Comparison of ENCODE assay signal across 16 mouse cellular contexts in the genomic region with DNA sequence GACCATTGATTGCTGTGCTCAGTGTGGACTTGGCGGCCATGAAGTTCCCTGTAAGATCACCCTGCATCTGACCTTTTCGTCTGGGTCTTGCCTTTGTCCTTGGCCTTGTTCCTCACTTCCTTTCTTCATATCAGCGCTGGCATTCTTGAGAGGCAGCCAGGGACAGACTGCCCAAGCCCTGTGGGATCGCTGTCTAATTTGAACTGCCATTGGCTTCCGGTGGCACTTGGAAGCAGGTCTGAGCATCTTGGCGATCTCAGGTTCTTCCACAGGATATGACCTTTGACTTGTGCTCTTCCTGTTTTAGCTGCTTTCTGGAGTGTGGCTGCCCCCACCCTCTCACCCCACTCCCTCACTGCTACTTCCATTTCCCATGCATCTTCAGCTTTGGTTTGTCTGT.
DNase-seq lines count a peak whose midpoint lies in the region; ATAC-seq and TF ChIP-seq lines count a peak whose summit lies in the region.
"Had no signal": no experiment of that assay in that cellular context is flagged by ENCODE, and none has a peak within 500 bp of the region (broad histone marks: within the 10 kb centered on the region; RNA-seq: fewer than 3 reads in every experiment).

No protein-coding gene starts in this region.

- H3K4me2 ChIP-seq in kidney, embryonic 16.5 days (replicated peaks; ENCODE audit: low read depth, low read length): no peak overlapping the region
- no peak overlapping the region for H3K4me2 ChIP-seq in forebrain, embryonic 12.5 days
- H3K4me2 ChIP-seq: embryonic facial prominence, embryonic 12.5 days; forebrain, embryonic 15.5 days; hindbrain, embryonic 12.5 days; limb, embryonic 15.5 days; neural tube, embryonic 12.5 days had no signal

- DNase-seq in kidney, adult 2 months: peak; percentile 90
- peak; percentile 77 for DNase-seq in gastrocnemius, postnatal 25 days
- peak; percentile 66 to 89 for DNase-seq in kidney, postnatal 25 days
- no peak for DNase-seq in right cerebral cortex, postnatal 10 days (ENCODE audit: low spot score in 2 of 2)
- DNase-seq in layer of hippocampus, adult 9-10 months (ENCODE audit: low spot score): no peak
- DNase-seq: right cerebral cortex, postnatal 25 days had no signal

- H3K27ac ChIP-seq in kidney, adult 2 months (ENCODE audit: insufficient read depth, low read depth, low read length): peak overlapping the region; percentile 27; the same call in 1 of the 2 replicates
- no peak overlapping the region for H3K27ac ChIP-seq in kidney, embryonic 16.5 days (ENCODE audit: low read length)
- no peak overlapping the region for H3K27ac ChIP-seq in forebrain, embryonic 12.5 days
- H3K27ac ChIP-seq: embryonic facial prominence, embryonic 12.5 days; forebrain, embryonic 15.5 days; hindbrain, embryonic 12.5 days; layer of hippocampus, adult 2 months; limb, embryonic 15.5 days; neural tube, embryonic 12.5 days; stomach, postnatal 0 days had no signal

- H3K4me3 ChIP-seq in kidney, adult 2 months (ENCODE audit: insufficient read depth, low read depth, low read length): no peak overlapping the region
- no peak overlapping the region for H3K4me3 ChIP-seq in kidney, embryonic 16.5 days (ENCODE audit: low read length)
- H3K4me3 ChIP-seq in forebrain, embryonic 12.5 days (replicated peaks): no peak overlapping the region
- H3K4me3 ChIP-seq: embryonic facial prominence, embryonic 12.5 days; forebrain, embryonic 15.5 days; hindbrain, embryonic 12.5 days; layer of hippocampus, adult 2 months; limb, embryonic 15.5 days; megakaryocyte, embryonic 14.5 days; neural tube, embryonic 12.5 days had no signal

- no peak for TF ChIP-seq POLR2A in kidney, adult 2 months (IDR thresholded peaks at IDR 0.05; ENCODE audit: low read depth, low read length)

- no peak overlapping the region for H3K9ac ChIP-seq in kidney, embryonic 16.5 days (replicated peaks; ENCODE audit: low read length)
- no peak overlapping the region for H3K9ac ChIP-seq in forebrain, embryonic 12.5 days
- H3K9ac ChIP-seq: embryonic facial prominence, embryonic 12.5 days; forebrain, embryonic 15.5 days; hindbrain, embryonic 12.5 days; limb, embryonic 15.5 days; neural tube, embryonic 12.5 days had no signal

- WGBS in kidney, adult 2 months: 51% methylated on average over 6 of the region's 6 CpGs
- WGBS in kidney, embryonic 16.5 days: 42% methylated on average over 6 of the region's 6 CpGs
- WGBS in forebrain, embryonic 12.5 days: 89% methylated on average over 6 of the region's 6 CpGs

- no peak for ATAC-seq in kidney, embryonic 16.5 days (ENCODE audit: low FRiP score, low TSS enrichment)
- ATAC-seq in forebrain, embryonic 12.5 days (ENCODE audit: low FRiP score): no peak
- ATAC-seq: forebrain, embryonic 15.5 days had no signal

- no peaks in the 10 kb centered on the region for H3K36me3 ChIP-seq in kidney, adult 2 months (ENCODE audit: control insufficient read depth, insufficient read depth, low read length)
- no peaks in the 10 kb centered on the region for H3K36me3 ChIP-seq in kidney, embryonic 16.5 days (ENCODE audit: insufficient read depth, low read length)
- H3K36me3 ChIP-seq in forebrain, embryonic 12.5 days (replicated peaks): no peaks in the 10 kb centered on the region
- H3K36me3 ChIP-seq: embryonic facial prominence, embryonic 12.5 days; forebrain, embryonic 15.5 days; hindbrain, embryonic 12.5 days; limb, embryonic 15.5 days; neural tube, embryonic 12.5 days had no signal

- no peaks in the 10 kb centered on the region for H3K27me3 ChIP-seq in kidney, adult 2 months (replicated peaks; ENCODE audit: control insufficient read depth, insufficient read depth, low read length)
- no peaks in the 10 kb centered on the region for H3K27me3 ChIP-seq in kidney, embryonic 16.5 days (ENCODE audit: insufficient read depth, low read length)
- no peaks in the 10 kb centered on the region for H3K27me3 ChIP-seq in forebrain, embryonic 12.5 days
- H3K27me3 ChIP-seq: embryonic facial prominence, embryonic 12.5 days; forebrain, embryonic 15.5 days; hindbrain, embryonic 12.5 days; limb, embryonic 15.5 days; megakaryocyte, embryonic 14.5 days; neural tube, embryonic 12.5 days had no signal

- H3K4me1 ChIP-seq in kidney, adult 2 months (ENCODE audit: control insufficient read depth, insufficient read depth, low read length): peaks cover 7% of the 10 kb centered on the region; the same call in 1 of the 2 replicates
- peaks cover 23% of the 10 kb centered on the region for H3K4me1 ChIP-seq in kidney, embryonic 16.5 days (ENCODE audit: insufficient read depth, low read length)
- H3K4me1 ChIP-seq in forebrain, embryonic 12.5 days: peaks cover 13% of the 10 kb centered on the region
- H3K4me1 ChIP-seq: forebrain, embryonic 15.5 days; megakaryocyte, embryonic 14.5 days had no signal

- H3K9me3 ChIP-seq in kidney, embryonic 16.5 days (ENCODE audit: low read length): no peaks in the 10 kb centered on the region
- no peaks in the 10 kb centered on the region for H3K9me3 ChIP-seq in forebrain, embryonic 12.5 days
- H3K9me3 ChIP-seq: embryonic facial prominence, embryonic 12.5 days; forebrain, embryonic 15.5 days; hindbrain, embryonic 12.5 days; limb, embryonic 15.5 days; megakaryocyte, embryonic 14.5 days; neural tube, embryonic 12.5 days had no signal

- TF ChIP-seq CTCF in kidney, adult 2 months (conservative IDR thresholded peaks at IDR 0.05; ENCODE audit: insufficient read depth, insufficient read length, low read depth, low read length): no peak

Comparison
In these comparisons a context has a peak if more than half of its experiments do, and no peak if none do; other contexts are left out.
1. DNase-seq: peak in kidney, adult 2 months (single experiment), gastrocnemius, postnatal 25 days (single experiment) and kidney, postnatal 25 days (2 of 2); none in right cerebral cortex, postnatal 10 days (0 of 2) and layer of hippocampus, adult 9-10 months (single experiment).